Comparison of ENCODE assay signal across 11 mouse cellular contexts in the genomic region with DNA sequence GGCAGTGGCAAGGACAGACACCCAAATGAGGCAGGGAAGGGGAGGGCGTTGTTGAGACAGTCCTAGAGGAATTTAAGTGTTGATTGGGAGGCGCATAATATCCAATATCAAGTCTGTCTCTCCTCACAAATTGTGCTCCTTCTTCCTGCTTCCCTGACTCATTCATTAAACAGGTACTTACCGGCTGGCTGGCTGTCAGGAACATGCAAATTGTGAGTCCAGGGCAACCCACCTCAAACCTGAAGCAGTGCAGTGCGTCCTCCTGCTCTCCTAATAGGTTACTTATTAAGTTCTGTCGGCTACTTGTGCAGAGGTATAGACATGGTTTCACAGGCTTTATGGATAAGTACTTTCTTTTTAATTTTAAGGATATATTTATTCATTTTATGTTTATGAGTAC. TPM values are rescaled to one million over a fixed set of nuclear protein-coding genes. Genes with fewer than 3 reads are reported as not detected.
A peak's percentile ranks its signal among the peaks of the same experiment; 100 is the strongest.
DNase-seq lines count a peak whose midpoint lies in the region; ATAC-seq lines count a peak whose summit lies in the region.
"Had no signal": no experiment of that assay in that cellular context is flagged by ENCODE, and none has a peak within 500 bp of the region (broad histone marks: within the 10 kb centered on the region; RNA-seq: fewer than 3 reads in every experiment).

No protein-coding gene starts in this region.

- ATAC-seq in erythroid progenitor cell, adult 5-6 weeks (replicated peaks; ENCODE audit: low FRiP score, poor library complexity, severe bottlenecking), result no peak

- DNase-seq in kidney, adult 8-10 months, result peak; percentile 52 to 77
- DNase-seq in kidney, postnatal 14 days, result peak; percentile 76
- peak; percentile 30 for DNase-seq in lung, postnatal 10 days
- peak; percentile 67 for DNase-seq in yolk sac, embryonic 10.5 days (ENCODE audit: low spot score)
- no peak for DNase-seq in frontal cortex, adult 2 months (ENCODE audit: extremely low spot score in 1 of 2, low spot score in 1 of 2)
- DNase-seq in urinary bladder, postnatal 36 days (ENCODE audit: low spot score in 2 of 2), result no peak
- DNase-seq: cerebellum, postnatal 36 days; gastrocnemius, postnatal 36 days; retina, postnatal 1 day; thymus, postnatal 4 days had no signal

RNA-seq across cellular contexts. Expression of a gene that starts 3.7 kb away (rescaled TPM):
- 23.9 and 27.1 TPM in 2 replicates for polyA plus RNA-seq in frontal cortex, adult 2 months (2012; rRNA removed)
- total RNA-seq in erythroid progenitor cell, adult 5-6 weeks (2015; ENCODE audit: low replicate concordance), result 24.3 and 25.2 TPM in 2 replicates
- 11.0 and 17.0 TPM in 2 replicates for total RNA-seq in erythroid progenitor cell, adult 5-6 weeks (2017; ENCODE audit: low replicate concordance)

Comparison
In these comparisons a context has a peak if more than half of its experiments do, and no peak if none do; other contexts are left out.
1. DNase-seq: peak in kidney, adult 8-10 months (2 of 2), kidney, postnatal 14 days (single experiment), lung, postnatal 10 days (single experiment) and yolk sac, embryonic 10.5 days (single experiment); none in frontal cortex, adult 2 months (0 of 2) and urinary bladder, postnatal 36 days (0 of 2).